Mouse (Mus musculus): ENCODE measurements around the gene Zpbp2. TPM values are rescaled to one million over a fixed set of nuclear protein-coding genes. Genes with fewer than 3 reads are reported as not detected.

Gene Zpbp2
- polyA plus RNA-seq (2017; shearing (Covaris generic)) = 5.0 TPM

DNA sequence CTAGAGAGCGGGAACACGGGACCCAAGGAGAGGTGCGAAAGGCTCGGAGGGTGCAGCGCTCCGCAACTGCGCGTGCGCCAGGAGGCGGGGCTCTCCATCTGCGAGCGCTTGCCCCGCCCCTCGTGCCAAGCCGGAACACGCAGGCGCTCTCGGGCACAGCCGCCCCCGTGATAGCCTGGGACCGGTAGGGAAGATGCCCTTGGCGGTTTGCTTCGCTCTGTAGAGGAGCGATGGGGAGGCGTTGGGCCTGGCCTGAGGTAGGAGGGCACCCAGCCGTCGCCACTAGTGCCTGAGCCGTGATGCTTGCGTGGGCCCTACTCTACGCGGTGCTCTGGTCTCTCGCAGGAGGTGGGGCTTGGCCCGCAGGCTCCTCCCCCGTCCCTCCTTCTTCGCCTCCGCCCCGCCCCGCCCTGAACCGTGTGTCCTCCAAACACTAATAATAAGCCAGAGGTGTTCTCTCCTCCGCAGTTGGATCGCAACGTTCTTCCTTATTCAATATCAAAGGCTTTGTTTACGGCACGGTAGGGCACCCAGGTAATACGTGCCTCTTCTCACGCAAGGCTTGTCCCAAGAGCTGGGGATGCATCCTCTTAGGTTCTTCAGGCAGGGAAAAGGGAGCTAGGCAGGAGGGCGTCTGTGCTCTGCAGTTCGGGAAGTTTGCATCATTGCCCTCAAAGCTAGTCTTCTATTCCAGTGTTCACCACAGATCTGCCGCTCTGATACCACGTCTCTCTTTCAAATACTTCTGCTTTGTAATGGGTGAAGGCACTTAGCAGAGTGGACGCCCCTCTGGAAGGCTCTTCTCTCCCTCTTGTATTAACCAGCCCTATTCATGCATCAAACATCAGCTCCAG is at the start of gene Zpbp2:
TSS of gene Zpbp2 (plus strand) at position 123 of the 854 bp plus-strand sequence.

GRCm38 (mm10) chr11:98545711-98546231 is 5.1 kb upstream of the Zpbp2 start, which contains the start of gene Ikzf3:
TSS of gene Ikzf3 (minus strand) at chr11:98546031.

DNA sequence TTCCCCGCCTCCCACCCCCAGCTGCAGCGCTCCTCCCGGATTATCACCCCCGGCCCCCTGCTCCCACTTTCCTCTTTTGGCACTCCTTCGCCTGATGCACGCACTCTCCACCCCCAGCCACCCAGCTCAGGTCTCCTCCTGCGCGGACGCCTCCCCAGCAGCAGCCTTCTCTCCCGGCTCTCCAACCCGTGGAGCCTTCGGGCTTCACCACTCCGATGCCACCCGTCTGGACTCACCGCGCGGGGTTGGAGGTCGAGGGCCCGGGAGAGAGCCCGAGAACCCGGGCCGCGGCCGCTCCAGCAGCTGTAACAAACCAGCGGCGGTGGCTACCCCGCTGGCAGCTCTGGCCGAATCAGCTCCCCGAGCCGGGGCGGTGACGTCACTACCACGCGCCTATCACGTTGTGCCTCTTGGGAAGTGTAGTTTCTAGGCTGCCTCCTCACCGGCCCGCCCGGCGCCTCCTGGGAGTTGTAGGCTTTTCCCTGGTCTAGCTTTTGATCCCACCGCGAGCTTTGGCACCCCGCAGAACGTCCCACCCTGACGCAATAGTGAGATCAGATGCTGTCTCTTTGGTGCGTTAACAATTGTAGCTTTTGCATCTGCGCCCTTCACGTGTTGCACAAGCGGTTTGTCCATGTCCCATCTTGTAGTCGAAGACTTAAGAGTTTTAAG is 36.1 kb downstream of the Zpbp2 start, which contains the start of gene Ormdl3:
TSS of gene Ormdl3 (minus strand) at position 477 of the 672 bp plus-strand sequence.

GRCm38 (mm10) chr11:98597991-98598390 is 47.1 kb downstream of the Zpbp2 start, which contains the start of gene Lrrc3c:
TSS of gene Lrrc3c (plus strand) at chr11:98598291.

Other genes with a start within 250 kb of the Zpbp2 start
- not detected for gene Neurod2, start 221.4 kb upstream of the Zpbp2 start, polyA plus RNA-seq (2017; shearing (Covaris generic))
- gene Ppp1r1b, start 202.7 kb upstream of the Zpbp2 start, polyA plus RNA-seq (2017; shearing (Covaris generic)) = not detected
- 84.3 TPM for gene Stard3, start 192.7 kb upstream of the Zpbp2 start, polyA plus RNA-seq (2017; shearing (Covaris generic))
- 0.29 TPM for gene Tcap, start 167.3 kb upstream of the Zpbp2 start, polyA plus RNA-seq (2017; shearing (Covaris generic))
- gene Pnmt, start 164.6 kb upstream of the Zpbp2 start, polyA plus RNA-seq (2017; shearing (Covaris generic)) = not detected
- 12.4 TPM for gene Pgap3, start 150.6 kb upstream of the Zpbp2 start, polyA plus RNA-seq (2017; shearing (Covaris generic))
- 0.26 TPM for gene Erbb2, start 138.6 kb upstream of the Zpbp2 start, polyA plus RNA-seq (2017; shearing (Covaris generic))
- gene Mien1, start 112.1 kb upstream of the Zpbp2 start, polyA plus RNA-seq (2017; shearing (Covaris generic)) = 195 TPM
- gene Grb7, start 104.7 kb upstream of the Zpbp2 start, polyA plus RNA-seq (2017; shearing (Covaris generic)) = 10.5 TPM
- gene Ikzf3, start 5.1 kb upstream of the Zpbp2 start, polyA plus RNA-seq (2017; shearing (Covaris generic)) = 91.8 TPM
- gene Ormdl3, start 36.3 kb downstream of the Zpbp2 start, polyA plus RNA-seq (2017; shearing (Covaris generic)) = 76.1 TPM
- not detected for gene Lrrc3c, start 47.2 kb downstream of the Zpbp2 start, polyA plus RNA-seq (2017; shearing (Covaris generic))
- 4.8 TPM for gene Gm12355, start 74.6 kb downstream of the Zpbp2 start, polyA plus RNA-seq (2017; shearing (Covaris generic))
- gene Gsdma3, start 75.3 kb downstream of the Zpbp2 start, polyA plus RNA-seq (2017; shearing (Covaris generic)) = not detected
- 0.31 TPM for gene Gsdma2, start 95.7 kb downstream of the Zpbp2 start, polyA plus RNA-seq (2017; shearing (Covaris generic))
- gene Gsdma, start 113.3 kb downstream of the Zpbp2 start, polyA plus RNA-seq (2017; shearing (Covaris generic)) = not detected
- 96.4 TPM for gene Psmd3, start 131.5 kb downstream of the Zpbp2 start, polyA plus RNA-seq (2017; shearing (Covaris generic))
- not detected for gene Csf3, start 150.2 kb downstream of the Zpbp2 start, polyA plus RNA-seq (2017; shearing (Covaris generic))
- 71.9 TPM for gene Med24, start 178.3 kb downstream of the Zpbp2 start, polyA plus RNA-seq (2017; shearing (Covaris generic))
- 4.4 TPM for gene Thra, start 189.5 kb downstream of the Zpbp2 start, polyA plus RNA-seq (2017; shearing (Covaris generic))
- gene Nr1d1, start 224.2 kb downstream of the Zpbp2 start, polyA plus RNA-seq (2017; shearing (Covaris generic)) = 6.5 TPM
- gene Msl1, start 244.4 kb downstream of the Zpbp2 start, polyA plus RNA-seq (2017; shearing (Covaris generic)) = 13.2 TPM